Mouse (Mus musculus): ENCODE measurements at regions not wholly inside any gene's neighbourhood (a gene's known extent, or its start where the extent isn't known, plus 50 kb on each side); places are given as distances from the start of the nearest gene placed in this dataset.

GRCm38 (mm10) chr4:31052077-31052677 lies 911.7 kb upstream of the Map3k7 start:
- no peak for TF ChIP-seq CTCF (IDR thresholded peaks at IDR 0.05)
- no peak for TF ChIP-seq EP300 (IDR thresholded peaks at IDR 0.05)

Data from lung, postnatal 0 days (tissue).